Mouse (Mus musculus) mesoderm, embryonic 11.5 days (tissue): ENCODE data around the gene Cct8.
A peak's percentile ranks its signal among the peaks of the same experiment; 100 is the strongest.

Experiments used
- DNase-seq: peaks from one replicate; pipeline ENCODE4 v3.0.0-alpha.2; 2012; ENCODE audit warnings: low read depth, low spot score

Gene Cct8

DNA sequence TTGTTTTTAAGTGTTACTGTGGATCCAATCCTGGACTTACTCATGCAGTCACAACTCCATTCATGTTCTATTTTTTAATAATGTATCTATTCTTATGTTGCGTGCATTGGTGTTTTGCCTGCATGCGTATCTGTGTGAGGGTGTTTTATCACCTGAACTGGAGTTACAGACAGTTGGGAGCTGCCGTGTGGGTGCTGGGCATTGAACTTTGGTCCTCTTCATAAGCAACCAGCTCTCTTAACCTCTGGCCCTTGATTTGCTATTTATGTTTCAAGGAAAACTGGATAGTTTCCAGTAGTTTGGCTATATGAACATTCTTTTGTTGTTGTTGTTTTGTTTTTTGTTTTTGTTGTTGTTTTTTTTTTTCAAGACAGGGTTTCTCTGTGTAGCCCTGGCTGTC is 50.1 kb downstream of the Cct8 start:
- no peak for DNase-seq

DNA sequence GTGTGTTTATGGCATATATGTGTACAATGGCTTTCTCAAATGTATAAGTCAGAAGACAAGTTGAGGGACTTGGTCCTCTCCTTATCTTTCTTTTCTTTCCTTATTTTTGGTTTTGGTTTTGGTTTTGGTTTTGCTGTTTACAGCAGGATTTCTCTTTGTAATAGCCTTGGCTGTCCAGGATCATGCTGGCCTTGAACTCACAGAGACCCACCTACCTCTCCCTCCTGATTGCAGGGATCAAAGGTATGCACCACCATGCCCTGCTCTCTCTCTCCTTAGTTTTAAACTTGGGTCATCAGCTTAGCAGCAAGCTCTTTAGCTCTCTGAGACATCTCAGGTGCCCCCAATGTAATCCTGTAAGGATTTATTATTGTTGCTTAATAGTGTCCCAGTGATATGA is 50.6 kb downstream of the Cct8 start:
- DNase-seq, result no peak

DNA sequence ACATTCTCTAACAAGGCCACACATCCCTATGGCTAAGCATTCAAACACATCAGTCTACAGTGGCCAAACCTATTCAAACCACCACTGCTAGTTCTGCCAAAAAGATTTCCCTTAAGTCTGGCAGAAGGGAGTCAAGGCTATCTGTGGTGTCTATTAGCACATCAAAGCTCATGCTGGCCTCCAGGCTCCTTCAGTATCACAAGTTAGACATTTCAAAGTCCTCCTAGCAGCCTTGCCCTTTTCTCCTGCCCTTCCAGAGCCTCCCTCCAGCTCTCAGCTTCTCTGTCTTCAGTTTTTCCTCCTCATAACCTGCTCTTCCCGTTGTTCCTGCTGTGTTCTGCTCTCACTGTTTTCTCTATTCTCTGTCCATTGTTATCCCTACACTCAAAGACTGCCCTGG is 51.6 kb downstream of the Cct8 start:
- no peak for DNase-seq

DNA sequence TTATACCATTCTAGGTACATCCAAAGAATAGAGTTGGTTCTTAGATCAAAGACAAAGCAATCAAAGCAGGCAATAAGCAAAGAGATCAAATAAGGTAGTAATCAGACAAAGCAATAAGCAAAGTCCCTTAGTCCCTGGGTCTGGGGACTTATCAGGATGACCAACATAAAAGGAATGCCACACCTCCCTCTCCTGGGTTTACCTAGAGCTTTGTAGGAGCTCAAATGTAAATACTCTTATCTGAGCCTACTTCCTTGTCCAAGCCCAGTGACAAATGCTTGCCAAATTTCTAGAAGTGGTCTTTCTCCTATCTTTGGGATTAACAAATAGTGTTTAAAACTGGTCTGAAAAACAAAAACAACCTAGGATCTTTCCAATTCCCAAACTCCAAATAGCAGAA is 52.4 kb downstream of the Cct8 start:
- DNase-seq, result no peak

DNA sequence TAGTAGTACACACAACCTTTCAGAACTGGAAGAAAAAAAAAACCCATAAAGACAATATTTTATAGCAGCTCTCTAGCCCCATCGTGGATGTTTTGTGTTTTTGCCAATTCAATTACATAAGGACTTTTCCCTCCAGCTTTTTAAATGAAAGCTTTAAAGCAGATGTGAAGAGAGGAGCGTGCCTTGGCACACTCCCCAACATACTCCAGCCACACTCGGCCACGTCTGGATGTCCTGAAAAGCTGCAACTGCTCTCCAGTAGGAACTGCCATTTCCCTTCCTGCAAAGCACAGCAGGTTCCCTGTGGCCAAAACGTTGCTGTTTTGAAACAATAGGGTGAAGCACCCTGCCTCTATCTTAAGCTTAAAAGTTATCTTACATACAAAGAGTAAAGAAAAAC is 53.4 kb downstream of the Cct8 start:
- no peak for DNase-seq

DNA sequence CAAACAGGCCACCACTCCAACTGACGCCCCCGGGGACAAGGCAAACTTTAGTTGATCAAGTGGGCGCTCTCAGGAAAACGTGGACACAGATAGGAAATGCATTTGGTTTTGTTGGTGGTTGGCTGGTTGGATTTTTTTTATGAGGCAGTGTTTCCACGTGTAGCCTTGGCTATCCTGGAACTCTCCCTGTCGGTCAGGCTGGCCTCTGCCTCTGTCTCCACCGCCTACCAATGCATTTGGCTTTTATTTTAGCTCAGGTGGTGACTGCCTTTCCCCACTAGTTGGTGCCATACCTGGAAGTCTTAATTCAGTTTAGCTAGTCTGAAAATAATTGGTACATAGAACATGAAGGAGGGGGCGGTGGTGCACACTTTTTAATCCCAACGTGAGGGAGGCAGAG is 54.6 kb downstream of the Cct8 start:
- no peak for DNase-seq

DNA sequence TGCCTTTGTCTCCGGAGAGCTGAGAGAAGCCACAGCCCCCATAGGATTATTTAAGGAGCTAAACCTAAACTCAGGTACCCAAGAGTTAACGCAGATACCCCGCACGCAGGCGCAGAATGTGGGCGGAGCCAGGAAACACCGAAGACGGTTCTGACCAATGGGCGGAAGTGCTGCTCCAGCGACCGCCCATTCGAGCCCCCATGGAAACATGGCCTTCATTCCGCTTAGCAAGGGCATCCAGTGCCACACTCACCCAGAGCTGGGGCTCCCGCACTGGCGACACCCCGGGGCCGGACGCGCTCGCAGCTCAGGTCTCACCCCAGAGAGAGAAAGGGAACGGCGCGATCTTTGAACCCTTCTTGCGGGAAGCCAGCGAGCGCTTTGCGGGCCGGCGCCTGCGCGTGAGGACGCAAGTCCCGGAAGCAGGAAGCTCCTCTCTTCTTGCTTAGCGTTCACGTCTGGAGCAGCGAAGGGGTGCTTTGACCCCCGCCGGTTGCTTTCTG is 55.4 kb downstream of the Cct8 start, which contains the start of gene Rwdd2b:
Gene Rwdd2b (minus strand): TSS at position 390 of the 503 bp plus-strand sequence.
- peak; percentile 92 for DNase-seq

DNA sequence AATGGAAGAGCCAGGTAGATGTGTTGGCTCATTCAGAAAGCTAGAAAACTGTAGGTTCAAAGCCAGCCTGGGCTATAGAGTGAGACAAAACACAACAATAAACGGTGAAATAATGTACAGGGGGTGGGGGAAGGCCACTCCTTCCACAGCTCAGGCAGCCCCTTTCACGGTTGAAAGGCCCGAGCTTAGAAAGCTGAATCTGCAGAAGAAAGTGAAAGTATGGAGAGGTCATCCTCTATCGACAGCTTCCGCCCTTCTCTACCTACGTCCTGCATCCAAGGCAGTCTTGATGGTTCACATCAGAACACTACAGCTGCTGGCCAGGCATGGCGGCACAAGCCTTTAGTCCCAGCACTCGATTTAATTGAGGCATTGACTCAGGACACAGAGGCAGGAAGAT is 57.0 kb downstream of the Cct8 start:
- no peak for DNase-seq

DNA sequence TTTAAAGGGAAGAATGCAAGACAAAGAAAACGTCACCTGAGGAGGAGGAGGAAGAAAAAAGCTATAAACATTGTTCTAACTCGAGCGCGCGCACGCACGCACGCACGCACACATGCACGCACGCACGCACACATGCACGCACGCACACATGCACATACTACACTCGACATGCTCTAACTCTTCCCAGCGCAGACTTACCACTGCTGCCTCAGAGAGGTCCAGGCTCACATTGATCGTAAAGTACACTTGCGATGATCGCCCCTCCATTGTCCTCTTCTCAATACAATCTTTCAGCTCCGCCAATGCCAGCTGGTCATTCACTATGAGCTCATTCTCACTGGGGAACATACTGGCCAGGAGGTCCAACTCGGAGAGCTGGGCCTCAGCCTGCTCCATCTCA is 58.6 kb downstream of the Cct8 start:
- no peak for DNase-seq

DNA sequence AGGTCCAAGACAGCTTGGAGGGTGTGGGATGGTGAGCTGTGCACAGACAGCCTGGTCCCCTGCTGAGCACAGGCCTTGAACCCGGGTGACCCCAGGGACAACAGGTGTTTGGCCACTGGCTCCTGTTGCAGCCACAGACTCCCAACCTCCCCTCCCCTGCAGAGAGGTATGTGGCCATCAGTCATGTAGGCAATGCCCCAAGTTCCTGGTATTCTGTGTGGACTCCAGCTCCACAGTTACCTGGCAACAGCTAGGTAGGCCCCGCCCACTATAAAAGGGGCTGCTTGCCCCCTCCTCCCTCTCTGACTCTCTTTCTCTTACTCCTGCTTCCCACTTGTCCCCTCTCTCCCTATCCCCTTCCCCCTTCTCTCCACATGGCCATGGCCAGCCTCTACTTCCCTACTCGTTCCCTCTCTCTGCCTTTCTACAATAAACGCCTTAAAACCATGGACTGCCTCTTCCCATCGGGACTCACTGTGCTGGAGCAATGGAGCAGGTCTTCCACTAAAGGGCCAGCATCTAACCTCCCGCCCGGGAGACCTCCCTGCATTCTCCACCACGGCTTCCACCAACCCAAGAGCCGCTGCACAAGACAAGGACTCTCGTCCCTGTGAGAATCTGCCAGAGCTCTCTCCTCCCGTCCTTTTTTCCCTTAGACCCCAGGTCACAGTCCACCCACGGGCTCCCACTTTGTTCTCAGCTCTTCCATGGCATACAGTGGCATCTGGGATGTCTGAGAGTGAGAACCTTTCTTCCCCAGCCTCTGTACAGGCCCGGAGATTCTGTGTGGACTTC is 60.1 kb downstream of the Cct8 start:
- DNase-seq, result no peak

DNA sequence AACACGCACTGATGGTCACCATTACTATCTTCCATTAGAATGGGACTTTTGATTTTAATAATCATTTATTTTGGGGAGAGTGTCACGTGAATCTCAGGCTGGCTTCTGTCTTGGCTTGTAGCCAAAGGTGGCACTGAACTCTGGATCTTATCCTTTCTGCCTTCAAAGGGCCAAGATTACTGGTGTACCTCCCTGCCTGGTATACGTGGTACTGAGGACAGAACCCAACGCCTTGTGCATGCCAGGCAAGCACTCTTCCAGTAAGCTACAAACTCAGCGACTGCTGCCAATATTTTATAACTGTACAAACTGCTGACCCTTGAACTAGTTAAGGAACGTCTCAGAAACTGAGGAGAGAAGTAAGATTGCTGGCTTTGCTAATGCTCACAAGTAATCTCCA is 60.7 kb downstream of the Cct8 start:
- DNase-seq, result no peak

DNA sequence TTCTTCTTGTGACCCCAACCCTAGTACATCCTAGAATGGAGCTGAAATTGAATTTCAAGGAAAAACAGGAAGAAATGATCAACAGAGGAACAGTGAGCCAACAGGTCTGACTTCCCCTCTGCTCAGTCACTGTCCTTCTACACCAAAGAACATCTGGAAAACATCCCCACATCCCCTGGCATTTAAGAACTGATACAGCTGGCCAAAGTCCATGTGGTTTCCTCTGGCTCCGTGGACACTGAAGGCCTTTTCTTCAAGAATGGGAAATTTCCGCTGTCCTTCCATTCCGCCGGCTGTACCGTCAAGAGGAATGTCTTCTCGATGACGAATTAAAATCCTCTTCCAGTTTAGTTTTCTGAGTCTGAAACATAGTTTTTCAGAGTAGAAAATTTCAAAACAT is 61.4 kb downstream of the Cct8 start:
- no peak for DNase-seq
